Mouse (Mus musculus) limb, embryonic 14.5 days (tissue): ENCODE results near the gene Shisal2b. TPM values are rescaled to one million over a fixed set of nuclear protein-coding genes. Genes with fewer than 3 reads are reported as not detected.

ENCODE experiments used
- ATAC-seq: fragments of 200-750 bp; cut with Nextera tagmentation; 2 replicates; pipeline ENCODE4 v1.8.0; 2017; ENCODE audit warnings: low read depth, moderate number of reproducible peaks, moderate TSS enrichment; ENCODE audit not compliant: low FRiP score
- DNase-seq: peaks from one replicate; pipeline ENCODE4 v3.0.0-alpha.2; 2015; ENCODE audit warnings: low spot score
- H3K27ac ChIP-seq: fragments of 300-500 bp; sonication (generic); replicated peaks from 2 replicates; pipeline ENCODE4 v1.5.1; 2014; ENCODE audit warnings: low read depth, mild to moderate bottlenecking, low read length, moderate library complexity, mixed read lengths
- H3K27me3 ChIP-seq: fragments of 300-500 bp; sonication (generic); 2 replicates; pipeline ENCODE4 v1.6.1; 2014; ENCODE audit warnings: low read length, mixed read lengths; ENCODE audit not compliant: control insufficient read depth, insufficient read depth
- H3K36me3 ChIP-seq: fragments of 300-500 bp; sonication (generic); 2 replicates; pipeline ENCODE4 v1.6.1; 2014; ENCODE audit warnings: mild to moderate bottlenecking, low read length, moderate library complexity, mixed read lengths; ENCODE audit not compliant: control insufficient read depth, insufficient read depth
- H3K4me1 ChIP-seq: fragments of 300-500 bp; sonication (generic); 2 replicates; pipeline ENCODE4 v1.6.1; 2014; ENCODE audit warnings: antibody characterized with exemption, low read length, mixed read lengths; ENCODE audit not compliant: control insufficient read depth, insufficient read depth
- H3K4me2 ChIP-seq: fragments of 300-500 bp; sonication (generic); replicated peaks from 2 replicates; pipeline ENCODE4 v1.6.1; 2014; ENCODE audit warnings: low read depth, mild to moderate bottlenecking, low read length, moderate library complexity; ENCODE audit not compliant: severe bottlenecking
- H3K4me3 ChIP-seq: fragments of 300-500 bp; sonication (generic); replicated peaks from 2 replicates; pipeline ENCODE4 v1.5.1; 2014; ENCODE audit warnings: low read length
- H3K9ac ChIP-seq: fragments of 300-500 bp; sonication (generic); 2 replicates; pipeline ENCODE4 v1.6.1; 2014; ENCODE audit warnings: mild to moderate bottlenecking, low read depth, low read length, moderate library complexity; ENCODE audit not compliant: severe bottlenecking
- H3K9me3 ChIP-seq: fragments of 300-500 bp; sonication (generic); 2 replicates; pipeline ENCODE4 v1.6.1; 2016; ENCODE audit warnings: low read length; ENCODE audit not compliant: control insufficient read depth
- POLR2A ChIP-seq: fragments of 200-500 bp; IDR thresholded peaks from 2 replicates; pipeline ENCODE4 v1.8.0; 2012; ENCODE audit warnings: inconsistent platforms, mild to moderate bottlenecking, moderate library complexity, borderline replicate concordance; ENCODE audit not compliant: insufficient read depth, insufficient read length; ENCODE audit errors: extremely low read depth
- WGBS: fragments of 180-500 bp; shearing (Covaris S2); extraction: QIAGEN DNeasy Blood & Tissue Kit; methylation state at CpG from one replicate; pipeline ENCODE4 v1.1.7; 2014; 5-methylcytosine and 5-hydroxymethylcytosine counted together
- polyA plus RNA-seq, 2 experiments: library from polyadenylated mRNA; depleted of rRNA in 1 of 2; stranded (reverse) in 1 of 2; unstranded in 1 of 2; fragments of >200 nt; fragmentation: Nextera tagmentation in 1 of 2; extraction: Ambion mirVana in 1 of 2; gene quantifications; 2 replicates each; pipeline versions ENCODE4 v1.2.1 to v1.2.3; 2012 to 2014

Gene Shisal2b
- polyA plus RNA-seq, 2 experiments = 0.55 to 0.96 TPM

GRCm38 (mm10) chr13:104816635-104817571 is 46.8 kb downstream of the Shisal2b start, which contains the start of gene Cwc27:
Cwc27 (minus strand) TSS chr13:104817142.
- Histone ChIP-seq H3K4me1 (peaks cover 18% of the 10 kb centered on the region), H3K4me2 (peak within 1 kb of the TSS; percentile 71), H3K9ac (peak within 1 kb of the TSS; percentile 91), H3K4me3 (peak within 1 kb of the TSS; percentile 76), H3K9me3 (no peaks in the 10 kb centered on the region), H3K27me3 (no peaks in the 10 kb centered on the region), H3K36me3 (no peaks in the 10 kb centered on the region), H3K27ac (peak within 1 kb of the TSS; percentile 94)
- DNase-seq = peak; percentile 82
- ATAC-seq = peak; percentile 97
- TF ChIP-seq POLR2A = peak; percentile 56; the same call in 1 of the 2 replicates
- 1% methylated on average over 50 of the region's 50 CpGs for WGBS

DNA sequence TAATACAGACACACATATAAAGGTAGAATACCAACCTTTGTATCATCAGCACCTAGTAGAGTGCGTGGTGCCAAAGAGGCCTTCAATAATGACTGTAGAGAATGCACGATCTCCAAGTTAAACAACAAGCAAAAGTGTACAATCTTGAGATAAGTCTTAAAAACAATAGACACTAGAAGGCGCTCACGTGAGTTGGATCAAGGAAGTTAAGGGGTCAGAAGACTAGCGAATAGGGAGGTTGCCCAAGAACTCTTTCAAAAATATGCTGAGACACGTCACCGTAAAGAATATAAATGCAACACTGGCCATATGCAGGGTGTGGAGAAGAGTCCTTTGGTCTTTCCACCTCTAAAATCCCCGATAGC is 47.4 kb downstream of the Shisal2b start:
- Histone ChIP-seq H3K27ac (peak overlapping the region; percentile 94; the same call in 1 of the 2 replicates), H3K4me2 (peak overlapping the region; percentile 71), H3K9ac (peak overlapping the region; percentile 91), H3K9me3 (no peaks in the 10 kb centered on the region), H3K36me3 (no peaks in the 10 kb centered on the region), H3K27me3 (no peaks in the 10 kb centered on the region), H3K4me3 (peak overlapping the region; percentile 76), H3K4me1 (peaks cover 18% of the 10 kb centered on the region)
- 9% methylated on average over 8 of the region's 8 CpGs for WGBS
- ATAC-seq = peak; percentile 5; the same call in 1 of the 2 replicates
- TF ChIP-seq POLR2A = no peak
- DNase-seq = no peak

- Histone ChIP-seq H3K4me1 (no peaks in the 10 kb centered on the region), H3K27me3 (no peaks in the 10 kb centered on the region), H3K27ac (no peak overlapping the region), H3K4me2 (no peak overlapping the region), H3K9ac (no peak overlapping the region), H3K9me3 (no peaks in the 10 kb centered on the region), H3K4me3 (no peak overlapping the region), H3K36me3 (peaks cover 46% of the 10 kb centered on the region)
- peak; percentile 81 for DNase-seq
- WGBS = 60% methylated on average over 3 of the region's 3 CpGs
- ATAC-seq = no peak
- no peak for TF ChIP-seq POLR2A
These were observed 58.0 kb downstream of the Shisal2b start for GRCm38 (mm10) chr13:104805681-104806080.

GRCm38 (mm10) chr13:104799566-104800182 is 64.0 kb downstream of the Shisal2b start:
- no peak overlapping the region for H3K4me3 ChIP-seq
- no peak overlapping the region for H3K4me2 ChIP-seq
- no peak overlapping the region for H3K27ac ChIP-seq
- no peak for DNase-seq
- no peaks in the 10 kb centered on the region for H3K9me3 ChIP-seq
- WGBS = 74% methylated on average over 7 of the region's 7 CpGs
- no peak for ATAC-seq
- peaks cover 48% of the 10 kb centered on the region for H3K36me3 ChIP-seq
- no peak overlapping the region for H3K9ac ChIP-seq
- H3K27me3 ChIP-seq = no peaks in the 10 kb centered on the region
- no peak for TF ChIP-seq POLR2A
- H3K4me1 ChIP-seq = no peaks in the 10 kb centered on the region

DNA sequence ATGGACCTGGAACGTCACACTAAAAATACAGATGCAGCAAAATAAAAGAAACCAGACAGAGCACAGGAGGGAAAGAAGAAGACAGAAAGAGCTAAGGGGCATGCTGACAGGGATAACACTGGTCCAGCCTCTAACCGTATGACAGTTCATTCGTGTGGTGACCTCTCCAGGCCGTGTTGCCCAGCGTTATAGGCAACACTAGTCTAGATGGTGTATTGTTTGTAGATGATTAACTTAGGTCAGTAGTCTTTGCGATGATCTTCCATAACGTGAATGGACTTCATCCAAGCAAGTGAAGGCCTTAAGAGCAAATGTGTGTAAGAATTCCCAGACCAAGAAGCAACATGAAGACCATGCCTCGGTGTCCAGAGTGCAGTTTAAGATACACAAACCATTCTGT is 64.6 kb downstream of the Shisal2b start:
- DNase-seq = no peak
- no peak for TF ChIP-seq POLR2A
- ATAC-seq = no peak
- H3K4me2 ChIP-seq = no peak overlapping the region
- H3K4me1 ChIP-seq = no peaks in the 10 kb centered on the region
- WGBS = 91% methylated on average over 8 of the region's 8 CpGs
- H3K4me3 ChIP-seq = no peak overlapping the region
- no peaks in the 10 kb centered on the region for H3K9me3 ChIP-seq
- no peak overlapping the region for H3K9ac ChIP-seq
- H3K27ac ChIP-seq = no peak overlapping the region
- no peaks in the 10 kb centered on the region for H3K27me3 ChIP-seq
- H3K36me3 ChIP-seq = peaks cover 46% of the 10 kb centered on the region

Other genes starting within 250 kb of the Shisal2b start
- 24.7 and 25.9 TPM in 2 replicates for gene Srek1ip1, start 71.4 kb downstream of the Shisal2b start, polyA plus RNA-seq (2012; rRNA removed)
- gene Srek1ip1, start 71.4 kb downstream of the Shisal2b start, polyA plus RNA-seq (2014; fragmentation: Nextera tagmentation; extraction: Ambion mirVana) = 20.6 and 24.8 TPM in 2 replicates
- gene Cwc27, start 46.8 kb downstream of the Shisal2b start, polyA plus RNA-seq (2012; rRNA removed) = 10.3 and 14.9 TPM in 2 replicates
- gene Cwc27, start 46.8 kb downstream of the Shisal2b start, polyA plus RNA-seq (2014; fragmentation: Nextera tagmentation; extraction: Ambion mirVana) = 24.4 and 25.2 TPM in 2 replicates
- gene Rgs7bp, start 191.0 kb upstream of the Shisal2b start, polyA plus RNA-seq (2012; rRNA removed) = 2.9 and 3.1 TPM in 2 replicates
- gene Rgs7bp, start 191.0 kb upstream of the Shisal2b start, polyA plus RNA-seq (2014; fragmentation: Nextera tagmentation; extraction: Ambion mirVana) = 3.7 and 4.5 TPM in 2 replicates
- not detected in 2 replicates for gene 4933425L06Rik, start 218.2 kb upstream of the Shisal2b start, polyA plus RNA-seq (2012; rRNA removed)
- not detected in 2 replicates for gene 4933425L06Rik, start 218.2 kb upstream of the Shisal2b start, polyA plus RNA-seq (2014; fragmentation: Nextera tagmentation; extraction: Ambion mirVana)